Mouse (Mus musculus) G1E (cell line): ENCODE measurements around the gene Vill. TPM values are rescaled to one million over a fixed set of nuclear protein-coding genes. Genes with fewer than 3 reads are reported as not detected.

Experiments
- ATAC-seq: 2 replicates; pipeline ENCODE4 v1.8.0; 2016; ENCODE audit warnings: mild to moderate bottlenecking; ENCODE audit not compliant: insufficient number of reproducible peaks, poor library complexity, low FRiP score, severe bottlenecking; ENCODE audit errors: extremely low read depth
- DNase-seq: peaks from one replicate; pipeline ENCODE4 v3.0.0; 2012; ENCODE audit warnings: low spot score
- H3K27me3 ChIP-seq: 2 replicates; pipeline ENCODE4 v1.6.1; 2012; ENCODE audit warnings: mild to moderate bottlenecking, low read length, inconsistent platforms; ENCODE audit not compliant: insufficient read depth
- H3K36me3 ChIP-seq: replicated peaks from 2 replicates; pipeline ENCODE3; 2012; ENCODE audit warnings: mild to moderate bottlenecking, inconsistent platforms
- H3K4me1 ChIP-seq: 2 replicates; pipeline ENCODE4 v1.6.1; 2012; ENCODE audit warnings: low read depth, low read length, inconsistent platforms, mixed read lengths; ENCODE audit not compliant: insufficient read depth
- H3K4me3 ChIP-seq: 2 replicates; pipeline ENCODE4 v1.5.1; 2012; ENCODE audit warnings: low read depth, mild to moderate bottlenecking, inconsistent platforms, low read length, moderate library complexity, mixed read lengths
- H3K9me3 ChIP-seq: replicated peaks from 2 replicates; pipeline ENCODE4 v1.6.1; 2012; ENCODE audit warnings: inconsistent platforms
- CTCF ChIP-seq: IDR thresholded peaks from 2 replicates; pipeline ENCODE4 v1.5.1; 2012; ENCODE audit warnings: low read depth, low read length, inconsistent platforms, mixed read lengths
- GATA1 ChIP-seq: IDR thresholded peaks from 2 replicates; pipeline ENCODE4 v1.6.1; 2012; ENCODE audit warnings: borderline replicate concordance, low read length, inconsistent platforms, mixed read lengths
- GATA2 ChIP-seq: IDR thresholded peaks from 2 replicates; pipeline ENCODE4 v1.6.1; 2012; ENCODE audit warnings: low read depth, low read length, inconsistent platforms, borderline replicate concordance
- POLR2AphosphoS5 ChIP-seq: IDR thresholded peaks from 2 replicates; pipeline ENCODE4 v1.6.1; 2012; ENCODE audit warnings: low read depth, low read length, inconsistent platforms; ENCODE audit not compliant: insufficient replicate concordance
- TAL1 ChIP-seq: conservative IDR thresholded peaks from 2 replicates; pipeline ENCODE4 v1.6.1; 2012; ENCODE audit warnings: low read depth, low read length, inconsistent platforms, mixed read lengths
- polyA plus RNA-seq: library from polyadenylated mRNA; stranded (reverse); fragments of >175 nt; gene quantifications from 2 replicates; pipeline ENCODE4 v1.2.3, GENCODE M21; 2012
- total RNA-seq, 2 experiments: library from RNA; stranded (forward) in 1 of 2; stranded (reverse) in 1 of 2; fragments of 200-1000 nt in 1 of 2; fragments of >200 nt in 1 of 2; fragmentation: Nextera tagmentation in 1 of 2; gene quantifications; 2 replicates each; pipeline ENCODE4 v1.2.3; 2014 to 2017

The Vill gene
- total and polyA plus RNA-seq, 3 experiments = not detected

- H3K4me1 ChIP-seq = no peaks in the 10 kb centered on the region
- no peaks in the 10 kb centered on the region; the same call in 1 of the 2 replicates for H3K27me3 ChIP-seq
- H3K9me3 ChIP-seq = peaks cover 85% of the 10 kb centered on the region
- H3K4me3 ChIP-seq = no peak overlapping the region
- no peak for TF ChIP-seq CTCF
- H3K36me3 ChIP-seq = no peaks in the 10 kb centered on the region
- DNase-seq (no peak), ATAC-seq (no peak)
These were observed 18.5 kb upstream of the Vill start for GRCm38 (mm10) chr9:119034069-119034468.

GRCm38 (mm10) chr9:119034676-119035665 lies 17.6 kb upstream of the Vill start:
- no peaks in the 10 kb centered on the region for H3K4me1 ChIP-seq
- peaks cover 82% of the 10 kb centered on the region for H3K9me3 ChIP-seq
- no peak for ATAC-seq
- no peak for TF ChIP-seq GATA2
- TF ChIP-seq GATA1 = no peak
- TF ChIP-seq POLR2AphosphoS5 = no peak
- no peak for TF ChIP-seq TAL1
- no peak for TF ChIP-seq CTCF
- H3K36me3 ChIP-seq = no peaks in the 10 kb centered on the region
- H3K4me3 ChIP-seq = no peak overlapping the region
- H3K27me3 ChIP-seq = no peaks in the 10 kb centered on the region; the same call in 1 of the 2 replicates
- no peak for DNase-seq

GRCm38 (mm10) chr9:119035836-119036235 lies 16.7 kb upstream of the Vill start:
- Histone ChIP-seq H3K4me3 (no peak overlapping the region), H3K36me3 (no peaks in the 10 kb centered on the region), H3K27me3 (no peaks in the 10 kb centered on the region; the same call in 1 of the 2 replicates), H3K9me3 (peaks cover 82% of the 10 kb centered on the region), H3K4me1 (no peaks in the 10 kb centered on the region)
- TF ChIP-seq TAL1 (no peak), GATA2 (no peak), POLR2AphosphoS5 (no peak), GATA1 (no peak), CTCF (no peak)
- DNase-seq (no peak), ATAC-seq (no peak)

- Histone ChIP-seq H3K9me3 (peaks cover 80% of the 10 kb centered on the region), H3K27me3 (no peaks in the 10 kb centered on the region; the same call in 1 of the 2 replicates), H3K4me1 (no peaks in the 10 kb centered on the region), H3K4me3 (no peak overlapping the region), H3K36me3 (no peaks in the 10 kb centered on the region)
- DNase-seq = no peak
- ATAC-seq = no peak
- TF ChIP-seq GATA2 (no peak), CTCF (no peak), GATA1 (no peak), POLR2AphosphoS5 (no peak), TAL1 (no peak)
These were observed 15.4 kb upstream of the Vill start for GRCm38 (mm10) chr9:119037076-119037730.

GRCm38 (mm10) chr9:119038574-119038973 lies 14.0 kb upstream of the Vill start:
- ATAC-seq (no peak), DNase-seq (no peak)
- Histone ChIP-seq H3K4me3 (no peak overlapping the region), H3K27me3 (no peaks in the 10 kb centered on the region; the same call in 1 of the 2 replicates), H3K36me3 (no peaks in the 10 kb centered on the region), H3K4me1 (no peaks in the 10 kb centered on the region), H3K9me3 (peaks cover 78% of the 10 kb centered on the region)
- TF ChIP-seq TAL1 (no peak), GATA1 (no peak), CTCF (no peak), GATA2 (no peak), POLR2AphosphoS5 (no peak)

GRCm38 (mm10) chr9:119040101-119040775 lies 12.3 kb upstream of the Vill start:
- no peaks in the 10 kb centered on the region; the same call in 1 of the 2 replicates for H3K27me3 ChIP-seq

More at GRCm38 (mm10) chr9:119040101-119040775, 12.3 kb upstream of the Vill start:
- DNase-seq = no peak
- Histone ChIP-seq H3K36me3 (no peaks in the 10 kb centered on the region), H3K9me3 (peaks cover 76% of the 10 kb centered on the region), H3K4me1 (no peaks in the 10 kb centered on the region), H3K4me3 (no peak overlapping the region)
- no peak for TF ChIP-seq GATA2
- no peak for TF ChIP-seq POLR2AphosphoS5
- TF ChIP-seq TAL1 = no peak
- no peak for ATAC-seq
